Mouse (Mus musculus) testis, adult 2 months (tissue): ENCODE data around the gene Insl5.

ENCODE experiments used
- CTCF ChIP-seq: fragments of 200-500 bp; IDR thresholded peaks from 2 replicates; pipeline ENCODE4 v1.5.1; 2012; ENCODE audit warnings: low read depth, mild to moderate bottlenecking, inconsistent platforms, low read length, moderate library complexity; ENCODE audit not compliant: control insufficient read depth, insufficient read depth, insufficient replicate concordance
- POLR2A ChIP-seq: fragments of 200-500 bp; IDR thresholded peaks from 2 replicates; pipeline ENCODE4 v1.6.1; 2012; ENCODE audit warnings: low read depth, mild to moderate bottlenecking, inconsistent platforms, low read length, moderate library complexity; ENCODE audit not compliant: control insufficient read depth

- TF ChIP-seq POLR2A = no peak
- TF ChIP-seq CTCF = no peak
Observed at GRCm38 (mm10) chr4:103067906-103068655, 41.4 kb upstream of the Insl5 start.
